Mouse (Mus musculus) effector memory CD4-positive, alpha-beta T cell, adult 5 months (primary cell): ENCODE data around the gene Adamtsl4. TPM values are rescaled to one million over a fixed set of nuclear protein-coding genes. Genes with fewer than 3 reads are reported as not detected.

Source experiments
- polyA plus RNA-seq: library from polyadenylated mRNA; unstranded; fragments of 100-300 nt; shearing (Covaris generic); gene quantifications from one replicate; pipeline ENCODE4 v1.2.1, GENCODE M21; 2017

Adamtsl4 gene
- 2.6 TPM for polyA plus RNA-seq

DNA sequence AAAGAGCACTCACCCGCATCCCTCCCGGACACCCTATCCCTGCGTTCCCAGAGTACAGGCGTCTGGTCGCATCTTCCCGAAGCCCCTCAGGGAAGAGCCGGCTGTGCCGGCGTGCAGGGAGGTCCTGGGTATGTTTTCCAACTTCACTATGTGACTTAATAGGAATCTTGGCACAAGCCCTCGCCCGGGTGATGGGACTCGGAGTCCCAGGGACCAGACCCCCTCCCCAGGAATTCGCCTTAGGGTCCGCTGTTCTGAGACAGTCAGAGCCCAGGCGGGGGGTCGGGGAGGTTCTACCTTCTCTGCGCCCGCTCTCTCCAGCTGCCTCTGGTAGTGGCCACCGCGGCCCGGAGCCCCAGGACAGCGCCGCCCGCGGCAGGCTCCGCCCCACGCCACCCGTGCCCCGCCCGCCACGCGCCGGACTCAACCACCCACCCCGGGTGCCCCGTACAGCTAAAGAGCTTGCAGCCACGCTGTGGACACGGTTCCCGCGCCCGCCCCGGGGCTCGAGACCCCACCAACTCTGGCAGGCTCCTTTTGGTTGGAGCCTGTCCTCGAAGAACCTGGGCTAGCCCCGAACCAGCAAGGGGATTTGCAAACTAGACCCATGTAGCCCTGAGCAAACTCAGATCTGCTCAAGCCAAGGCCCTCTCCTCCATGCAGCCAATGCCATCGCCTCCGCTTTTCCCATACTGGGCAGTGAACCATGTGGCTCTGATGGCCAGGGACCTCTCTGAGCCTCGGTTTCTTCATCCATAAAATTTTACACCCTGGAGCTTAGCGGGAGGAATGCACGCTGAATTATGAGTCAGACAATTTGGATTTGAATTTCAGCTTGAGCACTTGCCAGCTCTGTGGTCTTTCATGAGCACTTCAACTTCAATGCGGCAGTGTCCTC lies at the start of gene Adamtsl4:
Gene Adamtsl4 (minus strand): TSS at position 394 of the 898 bp plus-strand sequence.

DNA sequence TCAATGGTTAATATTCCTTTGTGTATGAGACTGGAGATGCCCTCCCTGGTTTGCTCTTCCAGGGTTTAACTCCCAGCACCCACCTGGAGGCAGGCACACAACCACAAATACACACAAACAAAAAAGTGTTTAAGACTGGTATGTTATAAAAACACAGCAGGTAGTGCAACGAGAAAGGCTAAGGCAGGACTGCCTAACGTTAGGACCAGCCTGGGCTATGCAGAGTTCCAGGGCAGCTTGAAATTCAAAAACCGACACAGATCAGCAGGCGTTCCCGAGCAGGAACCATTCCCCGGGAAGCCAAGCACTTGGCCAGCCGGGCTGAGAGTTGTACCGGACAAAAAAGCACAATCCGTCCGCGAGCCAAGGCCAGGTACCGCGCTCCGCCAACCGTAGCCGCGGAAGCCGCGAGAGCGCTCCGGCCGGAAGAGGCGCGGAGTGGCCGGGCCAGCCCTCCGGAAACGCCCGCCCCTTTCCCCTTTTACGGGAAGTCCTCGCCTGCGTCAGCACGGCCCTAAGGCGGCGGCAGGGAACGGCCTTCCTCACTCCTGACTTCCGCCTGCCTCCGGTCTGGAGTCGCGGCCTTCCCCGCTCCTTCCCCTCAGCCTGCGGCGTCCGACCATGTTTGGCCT lies 29.4 kb downstream of the Adamtsl4 start, which contains the start of gene Mcl1:
Gene Mcl1 (plus strand): TSS at position 553 of the 632 bp plus-strand sequence.

Other genes starting within 250 kb of the Adamtsl4 start
- gene Ctsk, start 188.7 kb downstream of the Adamtsl4 start, polyA plus RNA-seq, result not detected
- gene Ctss, start 161.1 kb downstream of the Adamtsl4 start, polyA plus RNA-seq, result 116 TPM
- not detected for gene Hormad1, start 128.2 kb downstream of the Adamtsl4 start, polyA plus RNA-seq
- gene Golph3l, start 99.0 kb downstream of the Adamtsl4 start, polyA plus RNA-seq, result 14.9 TPM
- 116 TPM for gene Ensa, start 62.9 kb downstream of the Adamtsl4 start, polyA plus RNA-seq
- 460 TPM for gene Mcl1, start 29.1 kb downstream of the Adamtsl4 start, polyA plus RNA-seq
- gene Ecm1, start 51.7 kb upstream of the Adamtsl4 start, polyA plus RNA-seq, result 12.3 TPM
- 48.3 TPM for gene Tars2, start 72.3 kb upstream of the Adamtsl4 start, polyA plus RNA-seq
- gene Rprd2, start 130.9 kb upstream of the Adamtsl4 start, polyA plus RNA-seq, result 52.7 TPM
- 37.2 TPM for gene Prpf3, start 168.0 kb upstream of the Adamtsl4 start, polyA plus RNA-seq
- 101 TPM for gene Mrps21, start 183.6 kb upstream of the Adamtsl4 start, polyA plus RNA-seq
- 23.2 TPM for gene Ciart, start 194.3 kb upstream of the Adamtsl4 start, polyA plus RNA-seq
- gene BC028528, start 204.1 kb upstream of the Adamtsl4 start, polyA plus RNA-seq, result not detected
- 39.2 TPM for gene Aph1a, start 206.1 kb upstream of the Adamtsl4 start, polyA plus RNA-seq
- not detected for gene Car14, start 216.8 kb upstream of the Adamtsl4 start, polyA plus RNA-seq
- 215 TPM for gene Anp32e, start 241.3 kb upstream of the Adamtsl4 start, polyA plus RNA-seq